ENCODE assay signal across 8 mouse cellular contexts in genomic region chr11:64718316-64719085, GRCm38 (mm10).
DNase-seq lines count a peak whose midpoint lies in the region; ATAC-seq and TF ChIP-seq lines count a peak whose summit lies in the region.

No protein-coding gene starts in this region.

- no peak overlapping the region for H3K27ac ChIP-seq in limb, embryonic 14.5 days (replicated peaks; ENCODE audit: low read depth, low read length)
- H3K27ac ChIP-seq in neural tube, embryonic 11.5 days (ENCODE audit: low read depth, low read length) = no peak overlapping the region

- no peaks in the 10 kb centered on the region for H3K9me3 ChIP-seq in limb, embryonic 14.5 days (ENCODE audit: control insufficient read depth, low read length)
- H3K9me3 ChIP-seq in neural tube, embryonic 11.5 days (ENCODE audit: control insufficient read depth, low read length) = no peaks in the 10 kb centered on the region

- H3K27me3 ChIP-seq in limb, embryonic 14.5 days (ENCODE audit: control insufficient read depth, insufficient read depth, low read length) = no peaks in the 10 kb centered on the region
- H3K27me3 ChIP-seq in neural tube, embryonic 11.5 days (ENCODE audit: control insufficient read depth, insufficient read depth, low read length) = no peaks in the 10 kb centered on the region

- DNase-seq in 3T3-L1 (ENCODE audit: low read depth, low spot score) = peak; percentile 69
- peak; percentile 56 for DNase-seq in R1 (ENCODE audit: low read depth, low spot score)
- DNase-seq in cerebellum, postnatal 10 days = peak; percentile 91 to 93
- DNase-seq in gastrocnemius, adult 18-20 months (ENCODE audit: low spot score) = peak; percentile 81
- DNase-seq in kidney, adult 8-10 months = peak; percentile 68 to 81
- DNase-seq in limb, embryonic 14.5 days (ENCODE audit: low spot score) = peak; percentile 77
- peak; percentile 78 for DNase-seq in neural tube, embryonic 11.5 days (ENCODE audit: low spot score)
- peak; percentile 15 to 37 for DNase-seq in thymus, adult 18-20 months

- no peak overlapping the region for H3K4me2 ChIP-seq in limb, embryonic 14.5 days (replicated peaks; ENCODE audit: low read depth, low read length, severe bottlenecking)
- H3K4me2 ChIP-seq in neural tube, embryonic 11.5 days (ENCODE audit: low read depth) = no peak overlapping the region

- no peak; the same call in 1 of the 2 replicates for ATAC-seq in limb, embryonic 14.5 days (ENCODE audit: low FRiP score, low read depth)
- no peak for ATAC-seq in neural tube, embryonic 11.5 days (ENCODE audit: insufficient read depth, low FRiP score, low TSS enrichment)

- WGBS in limb, embryonic 14.5 days = 16% methylated on average over 5 of the region's 5 CpGs
- 26% methylated on average over 5 of the region's 5 CpGs for WGBS in neural tube, embryonic 11.5 days

- peaks cover 6% of the 10 kb centered on the region; the same call in 1 of the 2 replicates for H3K4me1 ChIP-seq in limb, embryonic 14.5 days (ENCODE audit: control insufficient read depth, insufficient read depth, low read length)
- peaks cover 2% of the 10 kb centered on the region; the same call in 1 of the 2 replicates for H3K4me1 ChIP-seq in neural tube, embryonic 11.5 days (ENCODE audit: control insufficient read depth, insufficient read depth, low read length)

- H3K9ac ChIP-seq in limb, embryonic 14.5 days (ENCODE audit: low read depth, low read length, severe bottlenecking) = no peak overlapping the region
- no peak overlapping the region for H3K9ac ChIP-seq in neural tube, embryonic 11.5 days (ENCODE audit: low read length)

- TF ChIP-seq POLR2A in limb, embryonic 14.5 days (IDR thresholded peaks at IDR 0.05; ENCODE audit: borderline replicate concordance, extremely low read depth, insufficient read depth, insufficient read length) = no peak

- H3K4me3 ChIP-seq in limb, embryonic 14.5 days (replicated peaks; ENCODE audit: low read length) = no peak overlapping the region
- no peak overlapping the region for H3K4me3 ChIP-seq in neural tube, embryonic 11.5 days (ENCODE audit: low read depth, low read length)

- no peaks in the 10 kb centered on the region for H3K36me3 ChIP-seq in limb, embryonic 14.5 days (ENCODE audit: control insufficient read depth, insufficient read depth, low read length)
- H3K36me3 ChIP-seq in neural tube, embryonic 11.5 days (ENCODE audit: control insufficient read depth, insufficient read depth, low read length) = no peaks in the 10 kb centered on the region

Comparison
In these comparisons a context has a peak if more than half of its experiments do, and no peak if none do; other contexts are left out.
1. DNase-seq: peak in every context shown above with its lines; median percentile 92 in cerebellum, postnatal 10 days; 81 in gastrocnemius, adult 18-20 months; 78 in neural tube, embryonic 11.5 days; 77 in limb, embryonic 14.5 days; 74 in kidney, adult 8-10 months; 69 in 3T3-L1; 56 in R1; 26 in thymus, adult 18-20 months.